Mouse (Mus musculus): ENCODE results near the gene Wdr63.

Gene Wdr63

GRCm38 (mm10) chr3:146122807-146123463 is 15.0 kb upstream of the Wdr63 start:
- in situ Hi-C loops (cut with MboI; ENCODE audit: low sequenced_read_pairs) = no loop called here

GRCm38 (mm10) chr3:146122125-146122420 is 14.1 kb upstream of the Wdr63 start:
- in situ Hi-C loops (cut with MboI; ENCODE audit: low sequenced_read_pairs) = no loop called here

GRCm38 (mm10) chr3:146121310-146122124 is 13.6 kb upstream of the Wdr63 start:
- in situ Hi-C loops (cut with MboI; ENCODE audit: low sequenced_read_pairs) = no loop called here

- in situ Hi-C loops (cut with MboI; ENCODE audit: low sequenced_read_pairs) = no loop called here
Measured at GRCm38 (mm10) chr3:146117997-146118457, 10.1 kb upstream of the Wdr63 start.

GRCm38 (mm10) chr3:146117258-146117996 is 9.5 kb upstream of the Wdr63 start, which contains the start of gene Mcoln3:
Gene Mcoln3 (plus strand): TSS chr3:146117450.
- in situ Hi-C loops (cut with MboI; ENCODE audit: low sequenced_read_pairs) = no loop called here

- in situ Hi-C loops (cut with MboI; ENCODE audit: low sequenced_read_pairs) = no loop called here
Measured at GRCm38 (mm10) chr3:146110916-146111315, 3.0 kb upstream of the Wdr63 start.

- in situ Hi-C loops (cut with MboI; ENCODE audit: low sequenced_read_pairs) = no loop called here
Measured at GRCm38 (mm10) chr3:146110358-146110757, 2.4 kb upstream of the Wdr63 start.

GRCm38 (mm10) chr3:146108945-146109344 is 1.0 kb upstream of the Wdr63 start:
- in situ Hi-C loops (cut with MboI; ENCODE audit: low sequenced_read_pairs) = no loop called here

- in situ Hi-C loops (cut with MboI; ENCODE audit: low sequenced_read_pairs) = no loop called here
Measured at GRCm38 (mm10) chr3:146107116-146107849, 647 bp downstream of the Wdr63 start.

- in situ Hi-C loops (cut with MboI; ENCODE audit: low sequenced_read_pairs) = no loop called here
Measured at GRCm38 (mm10) chr3:146102049-146102448, 5.9 kb downstream of the Wdr63 start.

GRCm38 (mm10) chr3:146099925-146100324 is 8.0 kb downstream of the Wdr63 start:
- in situ Hi-C loops (cut with MboI; ENCODE audit: low sequenced_read_pairs) = no loop called here

GRCm38 (mm10) chr3:146097861-146098260 is 10.1 kb downstream of the Wdr63 start:
- in situ Hi-C loops (cut with MboI; ENCODE audit: low sequenced_read_pairs) = no loop called here

- in situ Hi-C loops (cut with MboI; ENCODE audit: low sequenced_read_pairs) = no loop called here
Measured at GRCm38 (mm10) chr3:146096986-146097385, 10.9 kb downstream of the Wdr63 start.

- in situ Hi-C loops (cut with MboI; ENCODE audit: low sequenced_read_pairs) = no loop called here
Measured at GRCm38 (mm10) chr3:146095066-146095465, 12.9 kb downstream of the Wdr63 start.

GRCm38 (mm10) chr3:146090988-146091657 is 16.8 kb downstream of the Wdr63 start:
- in situ Hi-C loops (cut with MboI; ENCODE audit: low sequenced_read_pairs) = no loop called here

- in situ Hi-C loops (cut with MboI; ENCODE audit: low sequenced_read_pairs) = no loop called here
Measured at GRCm38 (mm10) chr3:146080241-146080640, 27.7 kb downstream of the Wdr63 start.

- in situ Hi-C loops (cut with MboI; ENCODE audit: low sequenced_read_pairs) = no loop called here
Measured at GRCm38 (mm10) chr3:146072780-146073179, 35.1 kb downstream of the Wdr63 start.

- in situ Hi-C loops (cut with MboI; ENCODE audit: low sequenced_read_pairs) = no loop called here
Measured at GRCm38 (mm10) chr3:146069276-146069675, 38.7 kb downstream of the Wdr63 start.

GRCm38 (mm10) chr3:146063146-146063545 is 44.8 kb downstream of the Wdr63 start:
- in situ Hi-C loops (cut with MboI; ENCODE audit: low sequenced_read_pairs) = no loop called here

- in situ Hi-C loops (cut with MboI; ENCODE audit: low sequenced_read_pairs) = loop anchor here (5.0 to 10.0 kb wide), 2 partner anchors 115 to 123 kb away; no protein-coding TSS in a partner anchor
Measured at GRCm38 (mm10) chr3:146059356-146059926, 48.5 kb downstream of the Wdr63 start.
